Mouse (Mus musculus): ENCODE results near the gene Slc22a18. TPM values are rescaled to one million over a fixed set of nuclear protein-coding genes. Genes with fewer than 3 reads are reported as not detected.
"Not testable (repeated sequence)": the region's sequence is repeated elsewhere in the genome, so short reads cannot be mapped to it uniquely, and the experiment has no call there.

Gene Slc22a18
- polyA plus RNA-seq, 1 experiment from 2014 or later = 5.2 TPM

GRCm38 (mm10) chr7:143533284-143533683 lies 59.7 kb downstream of the Slc22a18 start:
- WGBS = 50% methylated on average over 2 of the region's 2 CpGs
- H3K4me1 ChIP-seq (replicated peaks; ENCODE audit: control insufficient read depth, insufficient read depth, low read length) = peaks cover 12% of the 10 kb centered on the region

GRCm38 (mm10) chr7:143536251-143536650 lies 62.7 kb downstream of the Slc22a18 start:
- Histone ChIP-seq H3K9me3 (ENCODE audit: control insufficient read depth, low read length) (no peaks in the 10 kb centered on the region), H3K4me3 (ENCODE audit: low read depth, low read length) (no peak overlapping the region), H3K36me3 (ENCODE audit: control insufficient read depth, insufficient read depth, low read length) (peaks cover 50% of the 10 kb centered on the region), H3K4me2 (no peak overlapping the region), H3K27me3 (replicated peaks; ENCODE audit: control insufficient read depth, insufficient read depth, low read length) (no peaks in the 10 kb centered on the region), H3K9ac (ENCODE audit: low read depth, low read length) (no peak overlapping the region), H3K27ac (ENCODE audit: low read depth, low read length) (no peak overlapping the region), H3K4me1 (replicated peaks; ENCODE audit: control insufficient read depth, insufficient read depth, low read length) (peaks cover 16% of the 10 kb centered on the region)
- 90% methylated on average over 3 of the region's 3 CpGs for WGBS
- DNase-seq (ENCODE audit: low spot score) (no peak), ATAC-seq (replicated peaks; ENCODE audit: low FRiP score) (no peak)

More at GRCm38 (mm10) chr7:143533284-143533683, 59.7 kb downstream of the Slc22a18 start:
- no peaks in the 10 kb centered on the region for H3K27me3 ChIP-seq (replicated peaks; ENCODE audit: control insufficient read depth, insufficient read depth, low read length)
- no peak overlapping the region for H3K4me3 ChIP-seq (ENCODE audit: low read depth, low read length)
- ATAC-seq (replicated peaks; ENCODE audit: low FRiP score) (peak; percentile 97), DNase-seq (ENCODE audit: low spot score) (no peak)
- no peak overlapping the region for H3K4me2 ChIP-seq
- H3K9me3 ChIP-seq (ENCODE audit: control insufficient read depth, low read length) = no peaks in the 10 kb centered on the region
- peak overlapping the region; percentile 66; the same call in 1 of the 2 replicates for H3K27ac ChIP-seq (ENCODE audit: low read depth, low read length)
- no peak overlapping the region for H3K9ac ChIP-seq (ENCODE audit: low read depth, low read length)
- peaks cover 63% of the 10 kb centered on the region for H3K36me3 ChIP-seq (ENCODE audit: control insufficient read depth, insufficient read depth, low read length)

- not testable (repeated sequence) for H3K4me3 ChIP-seq (ENCODE audit: low read depth, low read length); H3K4me2 ChIP-seq; H3K9ac ChIP-seq (ENCODE audit: low read depth, low read length); H3K9me3 ChIP-seq (ENCODE audit: control insufficient read depth, low read length); H3K27me3 ChIP-seq (replicated peaks; ENCODE audit: control insufficient read depth, insufficient read depth, low read length); ATAC-seq (replicated peaks; ENCODE audit: low FRiP score); H3K27ac ChIP-seq (ENCODE audit: low read depth, low read length); DNase-seq (ENCODE audit: low spot score)
- 69% methylated on average over 6 of the region's 6 CpGs for WGBS
- peaks cover 11% of the 10 kb centered on the region for H3K4me1 ChIP-seq (replicated peaks; ENCODE audit: control insufficient read depth, insufficient read depth, low read length)
- H3K36me3 ChIP-seq (ENCODE audit: control insufficient read depth, insufficient read depth, low read length) = peaks cover 39% of the 10 kb centered on the region
Observed at GRCm38 (mm10) chr7:143538229-143538628, 64.7 kb downstream of the Slc22a18 start.

GRCm38 (mm10) chr7:143538671-143539070 lies 65.1 kb downstream of the Slc22a18 start:
- WGBS = 49% methylated on average over 1 of the region's 1 CpGs
- Histone ChIP-seq H3K36me3 (ENCODE audit: control insufficient read depth, insufficient read depth, low read length) (peaks cover 37% of the 10 kb centered on the region), H3K27me3 (replicated peaks; ENCODE audit: control insufficient read depth, insufficient read depth, low read length) (no peaks in the 10 kb centered on the region), H3K4me2 (no peak overlapping the region), H3K27ac (ENCODE audit: low read depth, low read length) (no peak overlapping the region), H3K9me3 (ENCODE audit: control insufficient read depth, low read length) (no peaks in the 10 kb centered on the region), H3K4me1 (replicated peaks; ENCODE audit: control insufficient read depth, insufficient read depth, low read length) (peaks cover 9% of the 10 kb centered on the region), H3K4me3 (ENCODE audit: low read depth, low read length) (no peak overlapping the region), H3K9ac (ENCODE audit: low read depth, low read length) (no peak overlapping the region)
- DNase-seq (ENCODE audit: low spot score) = no peak
- ATAC-seq (replicated peaks; ENCODE audit: low FRiP score) = no peak

GRCm38 (mm10) chr7:143544368-143544767 lies 70.8 kb downstream of the Slc22a18 start:
- DNase-seq (ENCODE audit: low spot score) (no peak), ATAC-seq (replicated peaks; ENCODE audit: low FRiP score) (no peak)
- no peak overlapping the region for H3K4me2 ChIP-seq
- H3K4me1 ChIP-seq (replicated peaks; ENCODE audit: control insufficient read depth, insufficient read depth, low read length) = peaks cover 22% of the 10 kb centered on the region
- H3K9me3 ChIP-seq (ENCODE audit: control insufficient read depth, low read length) = no peaks in the 10 kb centered on the region
- H3K36me3 ChIP-seq (ENCODE audit: control insufficient read depth, insufficient read depth, low read length) = peaks cover 3% of the 10 kb centered on the region; the same call in 1 of the 2 replicates
- no peak overlapping the region for H3K27ac ChIP-seq (ENCODE audit: low read depth, low read length)
- no peak overlapping the region for H3K9ac ChIP-seq (ENCODE audit: low read depth, low read length)
- no peaks in the 10 kb centered on the region for H3K27me3 ChIP-seq (replicated peaks; ENCODE audit: control insufficient read depth, insufficient read depth, low read length)
- WGBS = 85% methylated on average over 2 of the region's 2 CpGs
- H3K4me3 ChIP-seq (ENCODE audit: low read depth, low read length) = no peak overlapping the region

- ATAC-seq (replicated peaks; ENCODE audit: low FRiP score) = no peak
- Histone ChIP-seq H3K4me2 (peak overlapping the region; percentile 13; the same call in 1 of the 2 replicates), H3K4me3 (ENCODE audit: low read depth, low read length) (no peak overlapping the region), H3K27ac (ENCODE audit: low read depth, low read length) (no peak overlapping the region), H3K9me3 (ENCODE audit: control insufficient read depth, low read length) (no peaks in the 10 kb centered on the region), H3K9ac (ENCODE audit: low read depth, low read length) (no peak overlapping the region), H3K36me3 (ENCODE audit: control insufficient read depth, insufficient read depth, low read length) (no peaks in the 10 kb centered on the region; the same call in 1 of the 2 replicates), H3K27me3 (replicated peaks; ENCODE audit: control insufficient read depth, insufficient read depth, low read length) (no peaks in the 10 kb centered on the region), H3K4me1 (replicated peaks; ENCODE audit: control insufficient read depth, insufficient read depth, low read length) (peaks cover 19% of the 10 kb centered on the region)
- WGBS = 65% methylated on average over 2 of the region's 2 CpGs
- DNase-seq (ENCODE audit: low spot score) = no peak
Observed at GRCm38 (mm10) chr7:143546554-143546953, 73.0 kb downstream of the Slc22a18 start.

GRCm38 (mm10) chr7:143548231-143548961 lies 74.9 kb downstream of the Slc22a18 start:
- Histone ChIP-seq H3K27ac (ENCODE audit: low read depth, low read length) (peak overlapping the region; percentile 85), H3K4me3 (ENCODE audit: low read depth, low read length) (peak overlapping the region; percentile 95), H3K9me3 (ENCODE audit: control insufficient read depth, low read length) (no peaks in the 10 kb centered on the region), H3K4me1 (replicated peaks; ENCODE audit: control insufficient read depth, insufficient read depth, low read length) (peaks cover 19% of the 10 kb centered on the region), H3K9ac (ENCODE audit: low read depth, low read length) (peak overlapping the region; percentile 97), H3K36me3 (ENCODE audit: control insufficient read depth, insufficient read depth, low read length) (no peaks in the 10 kb centered on the region; the same call in 1 of the 2 replicates), H3K4me2 (peak overlapping the region; percentile 73), H3K27me3 (replicated peaks; ENCODE audit: control insufficient read depth, insufficient read depth, low read length) (no peaks in the 10 kb centered on the region)
- WGBS = under 1% methylated on average over 56 of the region's 63 CpGs
- ATAC-seq (replicated peaks; ENCODE audit: low FRiP score) (peak; percentile 79), DNase-seq (ENCODE audit: low spot score) (no peak)

Measured in liver, embryonic 11.5 days (tissue).